Mouse (Mus musculus) embryonic facial prominence, embryonic 14.5 days (tissue): ENCODE measurements around the gene Peli2. TPM values are rescaled to one million over a fixed set of nuclear protein-coding genes. Genes with fewer than 3 reads are reported as not detected.
A peak's percentile ranks its signal among the peaks of the same experiment; 100 is the strongest.

ENCODE experiments used
- ATAC-seq: fragments of 200-750 bp; cut with Nextera tagmentation; 2 replicates; pipeline ENCODE4 v1.8.0; 2017; ENCODE audit warnings: low read depth, moderate number of reproducible peaks, moderate TSS enrichment
- DNase-seq: peaks from one replicate; pipeline ENCODE4 v3.0.0-alpha.2; 2015; ENCODE audit warnings: low spot score
- H3K27ac ChIP-seq: fragments of 300-500 bp; sonication (generic); replicated peaks from 2 replicates; pipeline ENCODE4 v1.5.1; 2014; ENCODE audit warnings: low read depth, mild to moderate bottlenecking, low read length, moderate library complexity
- H3K27me3 ChIP-seq: fragments of 300-500 bp; sonication (generic); replicated peaks from 2 replicates; pipeline ENCODE4 v1.6.1; 2014; ENCODE audit warnings: low read length; ENCODE audit not compliant: control insufficient read depth, insufficient read depth
- H3K36me3 ChIP-seq: fragments of 300-500 bp; sonication (generic); 2 replicates; pipeline ENCODE4 v1.6.1; 2014; ENCODE audit warnings: low read length, mixed read lengths; ENCODE audit not compliant: control insufficient read depth, insufficient read depth
- H3K4me1 ChIP-seq: fragments of 300-500 bp; sonication (generic); 2 replicates; pipeline ENCODE4 v1.6.1; 2014; ENCODE audit warnings: antibody characterized with exemption, low read length; ENCODE audit not compliant: control insufficient read depth, insufficient read depth
- H3K4me2 ChIP-seq: fragments of 300-500 bp; sonication (generic); 2 replicates; pipeline ENCODE4 v1.6.1; 2014; ENCODE audit warnings: low read depth, mild to moderate bottlenecking, low read length, moderate library complexity, mixed read lengths
- H3K4me3 ChIP-seq: fragments of 300-500 bp; sonication (generic); 2 replicates; pipeline ENCODE4 v1.5.1; 2014; ENCODE audit warnings: low read depth, mild to moderate bottlenecking, low read length
- H3K9ac ChIP-seq: fragments of 300-500 bp; sonication (generic); 2 replicates; pipeline ENCODE4 v1.6.1; 2014; ENCODE audit warnings: low read depth, mild to moderate bottlenecking, low read length, moderate library complexity, mixed read lengths
- H3K9me3 ChIP-seq: fragments of 300-500 bp; sonication (generic); 2 replicates; pipeline ENCODE4 v1.6.1; 2016; ENCODE audit warnings: low read length; ENCODE audit not compliant: control insufficient read depth
- WGBS: fragments of 180-500 bp; shearing (Covaris S2); extraction: QIAGEN DNeasy Blood & Tissue Kit; methylation state at CpG from one replicate; pipeline ENCODE4 v1.1.7; 2014; 5-methylcytosine and 5-hydroxymethylcytosine counted together
- polyA plus RNA-seq: library from polyadenylated mRNA; unstranded; fragments of >200 nt; fragmentation: Nextera tagmentation; extraction: Ambion mirVana; gene quantifications from 2 replicates; pipeline ENCODE4 v1.2.1, GENCODE M21; 2014

Gene Peli2
- polyA plus RNA-seq, 1 experiment from 2014 or later: 5.5 TPM

- Histone ChIP-seq H3K4me2 (no peak overlapping the region), H3K4me3 (no peak overlapping the region), H3K27me3 (no peaks in the 10 kb centered on the region), H3K27ac (no peak overlapping the region), H3K36me3 (no peaks in the 10 kb centered on the region), H3K9ac (no peak overlapping the region), H3K4me1 (no peaks in the 10 kb centered on the region), H3K9me3 (no peaks in the 10 kb centered on the region)
- DNase-seq (no peak), ATAC-seq (no peak)
- WGBS: 81% methylated on average over 20 of the region's 20 CpGs
Observed at GRCm38 (mm10) chr14:48234785-48235519, 114.3 kb downstream of the Peli2 start.

DNA sequence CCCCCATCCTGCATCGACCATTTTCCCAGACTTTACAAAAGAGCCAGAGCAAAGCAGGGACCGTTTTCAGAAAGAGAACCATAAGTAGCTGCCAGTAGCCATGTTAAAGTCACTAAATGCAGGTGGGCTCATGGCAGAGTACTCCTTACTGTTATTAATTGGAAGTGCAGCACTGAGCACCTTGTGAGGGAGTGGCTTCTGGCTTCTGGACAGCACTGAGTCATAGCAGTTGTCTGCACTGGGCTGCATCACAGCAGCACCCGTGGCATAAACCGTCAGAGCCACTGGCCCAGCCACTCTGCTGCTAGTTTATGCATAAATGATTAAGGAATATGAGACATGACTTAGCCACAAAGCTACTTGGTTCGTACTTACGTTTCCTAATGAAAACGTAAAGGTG, 120.7 kb downstream of the Peli2 start:
- no peak overlapping the region for H3K4me2 ChIP-seq
- no peak overlapping the region for H3K9ac ChIP-seq
- H3K4me3 ChIP-seq: no peak overlapping the region
- DNase-seq (no peak), ATAC-seq (no peak)
- H3K27ac ChIP-seq: no peak overlapping the region
- no peaks in the 10 kb centered on the region; the same call in none of the 2 replicates for H3K4me1 ChIP-seq
- H3K36me3 ChIP-seq: no peaks in the 10 kb centered on the region
- no peaks in the 10 kb centered on the region for H3K27me3 ChIP-seq
- H3K9me3 ChIP-seq: no peaks in the 10 kb centered on the region
- 81% methylated on average over 7 of the region's 7 CpGs for WGBS

DNA sequence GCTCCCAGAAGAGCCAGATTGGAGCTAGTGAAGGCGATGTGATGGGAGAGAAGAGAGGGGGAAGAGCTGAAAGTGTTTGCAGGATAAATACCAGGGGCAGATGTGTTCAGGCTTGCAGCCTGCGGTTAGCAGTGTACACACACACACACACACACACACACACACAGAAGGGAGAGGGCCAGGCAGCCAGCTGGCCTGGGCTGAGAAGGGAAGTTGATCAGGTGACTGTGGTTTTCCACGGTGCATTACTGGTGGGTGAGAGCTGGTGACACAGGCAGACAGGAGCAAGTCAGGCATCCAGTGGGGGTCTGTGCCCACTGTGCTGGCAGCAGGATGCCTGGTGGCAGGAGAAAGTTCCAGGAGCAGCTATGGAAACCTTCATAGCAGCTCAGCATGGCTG, 125.6 kb downstream of the Peli2 start:
- Histone ChIP-seq H3K27ac (no peak overlapping the region), H3K4me1 (no peaks in the 10 kb centered on the region; the same call in none of the 2 replicates), H3K4me3 (no peak overlapping the region), H3K4me2 (no peak overlapping the region), H3K27me3 (no peaks in the 10 kb centered on the region), H3K36me3 (no peaks in the 10 kb centered on the region), H3K9ac (no peak overlapping the region), H3K9me3 (no peaks in the 10 kb centered on the region)
- DNase-seq (peak; percentile 78), ATAC-seq (peak; percentile 87)
- 17% methylated on average over 3 of the region's 3 CpGs for WGBS

DNA sequence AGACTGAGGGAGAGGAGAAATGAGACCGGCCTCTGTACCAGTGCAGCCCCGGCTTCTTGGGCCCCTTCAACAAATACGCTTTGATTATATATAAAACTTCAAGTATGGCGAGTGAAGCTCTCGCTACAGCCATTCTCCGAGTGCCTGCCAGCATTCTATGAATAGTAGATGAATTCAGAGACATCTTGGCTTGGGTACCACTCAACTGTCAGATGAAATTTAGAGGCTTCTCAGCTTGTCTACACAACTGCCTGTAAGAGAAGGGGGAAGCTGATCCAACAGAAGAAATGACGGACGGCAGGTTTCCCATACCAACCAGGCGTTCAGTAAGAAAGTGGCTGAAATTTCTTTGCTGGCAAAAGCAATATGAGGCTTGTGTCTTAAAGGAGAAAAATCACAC, 126.3 kb downstream of the Peli2 start:
- no peaks in the 10 kb centered on the region for H3K27me3 ChIP-seq
- H3K4me3 ChIP-seq: no peak overlapping the region
- H3K9me3 ChIP-seq: no peaks in the 10 kb centered on the region
- H3K4me2 ChIP-seq: no peak overlapping the region
- no peaks in the 10 kb centered on the region for H3K36me3 ChIP-seq
- DNase-seq: no peak
- WGBS: 80% methylated on average over 9 of the region's 9 CpGs
- ATAC-seq: no peak
- no peak overlapping the region for H3K27ac ChIP-seq
- H3K4me1 ChIP-seq: no peaks in the 10 kb centered on the region; the same call in none of the 2 replicates
- no peak overlapping the region for H3K9ac ChIP-seq

GRCm38 (mm10) chr14:48249459-48249858, 128.8 kb downstream of the Peli2 start:
- H3K36me3 ChIP-seq: no peaks in the 10 kb centered on the region
- DNase-seq (no peak), ATAC-seq (no peak)
- no peak overlapping the region for H3K4me3 ChIP-seq
- 91% methylated on average over 2 of the region's 2 CpGs for whole genome bisulfite sequencing
- H3K4me2 ChIP-seq: no peak overlapping the region
- H3K9ac ChIP-seq: no peak overlapping the region
- H3K27ac ChIP-seq: no peak overlapping the region
- H3K27me3 ChIP-seq: no peaks in the 10 kb centered on the region
- no peaks in the 10 kb centered on the region; the same call in none of the 2 replicates for H3K4me1 ChIP-seq
- H3K9me3 ChIP-seq: no peaks in the 10 kb centered on the region

DNA sequence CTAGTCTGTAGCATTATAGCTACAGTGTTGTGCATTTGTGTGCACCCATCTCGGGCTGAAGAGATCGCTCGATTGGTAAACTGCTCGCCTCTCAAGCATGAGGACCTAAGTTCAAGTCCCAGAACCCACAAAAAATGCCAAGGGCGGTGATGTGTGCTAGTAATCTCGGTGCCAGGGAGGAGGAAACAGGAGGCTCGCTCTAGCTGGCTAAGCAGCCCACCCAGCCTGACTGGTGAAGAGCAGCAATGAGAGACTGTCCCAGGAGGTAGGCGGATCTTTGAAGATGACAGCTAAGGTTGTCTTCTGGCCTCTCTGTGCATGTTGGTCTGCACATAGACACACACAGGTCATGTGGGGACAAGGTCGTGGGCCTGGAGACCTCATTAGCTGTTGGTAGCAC, 129.3 kb downstream of the Peli2 start:
- WGBS: 88% methylated on average over 9 of the region's 9 CpGs
- Histone ChIP-seq H3K4me3 (no peak overlapping the region), H3K36me3 (no peaks in the 10 kb centered on the region), H3K9me3 (no peaks in the 10 kb centered on the region), H3K4me2 (no peak overlapping the region), H3K9ac (no peak overlapping the region), H3K4me1 (no peaks in the 10 kb centered on the region; the same call in none of the 2 replicates), H3K27ac (no peak overlapping the region), H3K27me3 (no peaks in the 10 kb centered on the region)
- ATAC-seq (no peak), DNase-seq (no peak)

GRCm38 (mm10) chr14:48251381-48251979, 130.9 kb downstream of the Peli2 start:
- DNase-seq: no peak
- Histone ChIP-seq H3K27ac (no peak overlapping the region), H3K4me1 (no peaks in the 10 kb centered on the region), H3K9ac (no peak overlapping the region), H3K9me3 (no peaks in the 10 kb centered on the region), H3K4me2 (no peak overlapping the region), H3K36me3 (0 out of 2 replicates have a peak, but pooled peaks cover 4% of the 10 kb centered on the region), H3K4me3 (no peak overlapping the region), H3K27me3 (no peaks in the 10 kb centered on the region)
- ATAC-seq: no peak
- WGBS: 67% methylated on average over 9 of the region's 9 CpGs

- no peaks in the 10 kb centered on the region for H3K27me3 ChIP-seq
- ATAC-seq: no peak
- DNase-seq: no peak
- 71% methylated on average over 10 of the region's 10 CpGs for WGBS
- no peak overlapping the region for H3K4me3 ChIP-seq
- H3K27ac ChIP-seq: no peak overlapping the region
- no peaks in the 10 kb centered on the region for H3K4me1 ChIP-seq
- H3K9ac ChIP-seq: no peak overlapping the region
- H3K9me3 ChIP-seq: no peaks in the 10 kb centered on the region
- H3K36me3 ChIP-seq: 0 out of 2 replicates have a peak, but pooled peaks cover 4% of the 10 kb centered on the region
- no peak overlapping the region for H3K4me2 ChIP-seq
Observed at GRCm38 (mm10) chr14:48253183-48253582, 132.6 kb downstream of the Peli2 start.

- H3K4me1 ChIP-seq: no peaks in the 10 kb centered on the region
- H3K4me3 ChIP-seq: no peak overlapping the region
- H3K4me2 ChIP-seq: no peak overlapping the region
- H3K9me3 ChIP-seq: no peaks in the 10 kb centered on the region
- WGBS: 89% methylated on average over 8 of the region's 8 CpGs
- no peaks in the 10 kb centered on the region for H3K27me3 ChIP-seq
- no peak for DNase-seq
- no peak overlapping the region for H3K9ac ChIP-seq
- no peak overlapping the region for H3K27ac ChIP-seq
- ATAC-seq: no peak
- H3K36me3 ChIP-seq: 0 out of 2 replicates have a peak, but pooled peaks cover 4% of the 10 kb centered on the region
Observed at GRCm38 (mm10) chr14:48254696-48255095, 134.1 kb downstream of the Peli2 start.
